Mouse (Mus musculus): ENCODE results near the gene Phf19.

Gene Phf19

GRCm38 (mm10) chr2:34896821-34897460 lies 16.9 kb downstream of the Phf19 start:
- DNase-seq (ENCODE audit: low spot score) = no peak

GRCm38 (mm10) chr2:34895503-34896113 lies 18.2 kb downstream of the Phf19 start:
- DNase-seq (ENCODE audit: low spot score) = no peak

- DNase-seq (ENCODE audit: low spot score) = no peak
These were observed 19.9 kb downstream of the Phf19 start for GRCm38 (mm10) chr2:34893950-34894349.

- no peak for DNase-seq (ENCODE audit: low spot score)
These were observed 29.6 kb downstream of the Phf19 start for GRCm38 (mm10) chr2:34884186-34884585.

GRCm38 (mm10) chr2:34883190-34883589 lies 30.6 kb downstream of the Phf19 start:
- no peak for DNase-seq (ENCODE audit: low spot score)

GRCm38 (mm10) chr2:34882757-34883156 lies 31.1 kb downstream of the Phf19 start:
- DNase-seq (ENCODE audit: low spot score) = no peak

- DNase-seq (ENCODE audit: low spot score) = no peak
These were observed 33.8 kb downstream of the Phf19 start for GRCm38 (mm10) chr2:34880054-34880453.

- no peak for DNase-seq (ENCODE audit: low spot score)
These were observed 38.9 kb downstream of the Phf19 start, which contains the start of gene Psmd5 for GRCm38 (mm10) chr2:34874816-34875345. Gene Psmd5 (minus strand): TSS chr2:34874968.

GRCm38 (mm10) chr2:34874271-34874670 lies 39.6 kb downstream of the Phf19 start, which contains the start of gene Cutal:
Gene Cutal (plus strand): TSS chr2:34874396.
- peak; percentile 52 for DNase-seq (ENCODE audit: low spot score)

GRCm38 (mm10) chr2:34870520-34871474 lies 43.0 kb downstream of the Phf19 start:
- DNase-seq (ENCODE audit: low spot score) = peak; percentile 97

GRCm38 (mm10) chr2:34869680-34870079 lies 44.1 kb downstream of the Phf19 start:
- DNase-seq (ENCODE audit: low spot score) = no peak

- DNase-seq (ENCODE audit: low spot score) = no peak
These were observed 56.1 kb downstream of the Phf19 start for GRCm38 (mm10) chr2:34857728-34858127.

GRCm38 (mm10) chr2:34855265-34855664 lies 58.6 kb downstream of the Phf19 start:
- no peak for DNase-seq (ENCODE audit: low spot score)

GRCm38 (mm10) chr2:34847702-34848101 lies 66.1 kb downstream of the Phf19 start:
- no peak for DNase-seq (ENCODE audit: low spot score)
